Mouse (Mus musculus) lung, postnatal 0 days (tissue): ENCODE data around the gene Hs3st3a1. TPM values are rescaled to one million over a fixed set of nuclear protein-coding genes. Genes with fewer than 3 reads are reported as not detected.

ENCODE experiments used
- ATAC-seq: fragments of 200-750 bp; cut with Nextera tagmentation; 2 replicates; pipeline ENCODE4 v1.8.0; 2017; ENCODE audit warnings: moderate library complexity
- DNase-seq: peaks from one replicate; pipeline ENCODE4 v3.0.0-alpha.2; 2016; ENCODE audit warnings: low spot score
- H3K27ac ChIP-seq: fragments of 300-500 bp; sonication (generic); 2 replicates; pipeline ENCODE4 v1.5.1; 2014; ENCODE audit warnings: antibody characterized with exemption, mild to moderate bottlenecking, low read length, mixed read lengths
- H3K27me3 ChIP-seq: fragments of 300-500 bp; sonication (generic); replicated peaks from 2 replicates; pipeline ENCODE4 v1.6.1; 2014; ENCODE audit warnings: low read length, mixed read lengths; ENCODE audit not compliant: insufficient read depth
- H3K36me3 ChIP-seq: fragments of 300-500 bp; sonication (generic); 2 replicates; pipeline ENCODE4 v1.6.1; 2014; ENCODE audit warnings: low read length, mixed read lengths; ENCODE audit not compliant: insufficient read depth
- H3K4me1 ChIP-seq: fragments of 300-500 bp; sonication (generic); 2 replicates; pipeline ENCODE4 v1.6.1; 2014; ENCODE audit warnings: antibody characterized with exemption, low read depth, low read length, mixed read lengths; ENCODE audit not compliant: insufficient read depth
- H3K4me2 ChIP-seq: fragments of 300-500 bp; sonication (generic); replicated peaks from 2 replicates; pipeline ENCODE4 v1.6.1; 2014; ENCODE audit warnings: low read depth, mild to moderate bottlenecking, low read length, moderate library complexity, mixed read lengths
- H3K4me3 ChIP-seq: fragments of 300-500 bp; sonication (generic); 2 replicates; pipeline ENCODE4 v1.5.1; 2014; ENCODE audit warnings: low read depth, low read length
- H3K9ac ChIP-seq: fragments of 300-500 bp; sonication (generic); replicated peaks from 2 replicates; pipeline ENCODE4 v1.6.1; 2014; ENCODE audit warnings: low read depth, mild to moderate bottlenecking
- H3K9me3 ChIP-seq: fragments of 300-500 bp; sonication (generic); 2 replicates; pipeline ENCODE4 v1.6.1; 2016; ENCODE audit warnings: low read length, mixed read lengths
- CTCF ChIP-seq: IDR thresholded peaks from 2 replicates; pipeline ENCODE4 v1.5.1; 2016; ENCODE audit warnings: antibody characterized with exemption, mild to moderate bottlenecking
- EP300 ChIP-seq: IDR thresholded peaks from 2 replicates; pipeline ENCODE4 v1.6.1; 2016; ENCODE audit warnings: antibody characterized with exemption, mild to moderate bottlenecking, control low read depth
- WGBS: fragments of 180-500 bp; shearing (Covaris S2); extraction: QIAGEN DNeasy Blood & Tissue Kit; methylation state at CpG from one replicate; pipeline ENCODE4 v1.1.7; 2014; 5-methylcytosine and 5-hydroxymethylcytosine counted together
- polyA plus RNA-seq: library from polyadenylated mRNA; unstranded; fragments of >200 nt; fragmentation: Nextera tagmentation; extraction: Ambion mirVana; gene quantifications from 2 replicates; pipeline ENCODE4 v1.2.1, GENCODE M21; 2015

Hs3st3a1 gene
- polyA plus RNA-seq, 1 experiment from 2014 or later: 0.26 TPM

DNA sequence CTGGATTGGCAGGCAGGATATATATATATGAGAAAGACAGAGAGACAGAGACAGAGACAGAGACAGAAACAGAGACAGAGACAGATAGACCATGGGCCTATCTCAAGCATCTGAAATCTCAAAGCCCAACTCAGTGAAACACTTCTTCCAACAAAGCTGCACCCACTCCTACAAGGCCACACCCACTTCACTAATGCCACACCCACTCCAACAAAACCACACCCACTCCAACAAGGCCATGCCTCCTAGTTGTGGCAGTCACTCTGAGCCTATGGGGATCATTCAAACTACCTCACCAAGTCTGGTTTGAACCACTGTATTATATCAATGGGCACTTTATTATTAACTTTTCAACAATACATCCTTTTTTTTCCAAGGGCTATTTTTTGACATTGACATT lies 35.6 kb downstream of the Hs3st3a1 start:
- H3K4me1 ChIP-seq: no peaks in the 10 kb centered on the region
- H3K9me3 ChIP-seq: no peaks in the 10 kb centered on the region
- no peak overlapping the region for H3K4me3 ChIP-seq
- DNase-seq: no peak
- no peaks in the 10 kb centered on the region for H3K27me3 ChIP-seq
- H3K4me2 ChIP-seq: no peak overlapping the region
- ATAC-seq: no peak
- H3K36me3 ChIP-seq: no peaks in the 10 kb centered on the region
- H3K9ac ChIP-seq: no peak overlapping the region
- TF ChIP-seq CTCF: no peak
- TF ChIP-seq EP300: no peak
- H3K27ac ChIP-seq: no peak overlapping the region

DNA sequence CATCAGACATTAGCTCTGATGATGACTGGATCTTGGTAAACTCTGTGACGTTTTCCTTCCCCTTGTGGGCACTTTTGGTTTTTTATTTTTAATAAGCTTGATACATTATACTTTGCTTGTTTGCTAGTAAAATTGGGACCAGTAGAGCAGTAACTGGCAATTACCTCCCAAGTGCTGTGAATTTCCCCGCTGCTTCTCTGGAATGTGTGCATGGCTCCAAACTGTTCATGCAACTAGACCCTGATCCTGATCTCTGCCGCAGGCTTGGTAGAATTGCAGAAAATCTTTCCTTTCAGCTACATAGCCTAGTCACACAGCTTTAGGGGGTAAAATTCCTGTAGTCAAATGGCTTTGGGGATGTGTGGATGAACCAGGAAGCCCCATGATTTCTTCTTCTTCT lies 38.5 kb downstream of the Hs3st3a1 start:
- H3K27ac ChIP-seq: no peak overlapping the region
- 79% methylated on average over 3 of the region's 3 CpGs for WGBS
- TF ChIP-seq EP300 (no peak), CTCF (no peak)
- H3K4me3 ChIP-seq: no peak overlapping the region
- no peaks in the 10 kb centered on the region for H3K4me1 ChIP-seq
- no peaks in the 10 kb centered on the region for H3K27me3 ChIP-seq
- ATAC-seq (no peak), DNase-seq (no peak)
- no peak overlapping the region for H3K4me2 ChIP-seq
- H3K9me3 ChIP-seq: no peaks in the 10 kb centered on the region
- H3K9ac ChIP-seq: no peak overlapping the region
- H3K36me3 ChIP-seq: no peaks in the 10 kb centered on the region

DNA sequence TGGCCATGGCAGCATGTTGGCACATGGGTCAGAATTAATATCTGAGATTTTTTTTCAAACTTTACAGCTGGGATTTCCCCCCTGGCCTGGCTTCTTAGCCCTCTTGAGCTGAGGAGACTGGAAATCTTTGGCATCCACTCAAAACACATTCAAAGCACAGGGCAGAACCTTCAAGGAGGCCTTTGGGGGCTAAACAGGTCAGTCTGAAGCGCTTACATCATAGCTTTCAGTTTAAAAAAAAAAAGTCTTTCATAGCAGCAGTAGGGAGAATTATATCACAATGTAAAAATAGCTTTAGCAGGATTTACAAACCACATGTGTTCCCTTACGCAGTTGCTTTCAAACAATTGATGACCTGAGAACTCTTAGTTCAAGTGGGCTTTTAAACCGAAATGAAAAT lies 46.3 kb downstream of the Hs3st3a1 start:
- Histone ChIP-seq H3K9ac (no peak overlapping the region), H3K27me3 (no peaks in the 10 kb centered on the region), H3K4me2 (no peak overlapping the region), H3K4me3 (no peak overlapping the region), H3K4me1 (peaks cover 3% of the 10 kb centered on the region; the same call in 1 of the 2 replicates), H3K36me3 (no peaks in the 10 kb centered on the region), H3K9me3 (no peaks in the 10 kb centered on the region), H3K27ac (no peak overlapping the region)
- WGBS: 27% methylated on average over 3 of the region's 3 CpGs
- DNase-seq: peak; percentile 88
- TF ChIP-seq EP300: 0 out of 2 replicates have a peak, but pooled peaks have one; percentile 26
- TF ChIP-seq CTCF: no peak
- ATAC-seq: peak; percentile 83

DNA sequence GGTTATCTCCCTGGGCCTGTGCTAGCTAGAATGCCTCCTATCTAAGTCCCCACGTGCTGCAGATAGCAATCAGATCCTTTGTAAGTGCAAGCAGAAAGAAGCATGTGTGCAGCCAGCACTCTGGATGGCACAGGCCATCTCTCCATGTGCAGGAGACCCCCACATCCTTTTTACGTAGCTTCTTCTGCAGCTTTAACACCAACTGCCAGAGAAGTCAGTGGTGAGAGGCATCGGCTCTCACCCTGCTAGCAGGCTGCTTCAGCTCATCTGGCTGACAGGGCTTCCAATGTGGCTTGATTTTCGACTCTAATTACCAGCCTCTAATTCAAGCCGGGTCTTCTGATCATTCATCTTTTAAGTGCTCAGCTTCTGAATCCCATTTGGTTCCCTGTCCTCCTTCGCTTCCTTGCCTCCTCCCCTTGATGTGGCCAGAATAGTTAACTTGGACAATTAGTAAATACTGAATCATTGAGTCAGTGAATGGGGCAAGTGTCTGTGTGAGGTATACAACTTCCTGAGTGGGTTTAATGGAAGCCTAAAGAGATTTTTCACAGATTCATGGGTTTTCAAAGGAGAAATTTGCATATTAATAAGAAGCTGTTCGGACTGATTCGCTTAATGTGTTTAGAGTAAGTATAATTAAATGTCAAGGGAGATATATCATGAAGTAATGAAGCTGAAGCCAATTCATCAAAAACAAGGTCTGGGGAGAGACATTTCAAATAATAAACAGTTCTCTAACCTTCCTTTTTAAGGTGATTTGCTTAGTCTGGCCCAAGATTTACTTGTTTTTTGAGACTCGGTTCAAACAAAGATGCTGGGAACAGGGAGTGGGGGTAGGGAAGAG lies 54.7 kb downstream of the Hs3st3a1 start:
- Histone ChIP-seq H3K4me3 (no peak overlapping the region), H3K9me3 (no peaks in the 10 kb centered on the region), H3K27me3 (no peaks in the 10 kb centered on the region), H3K4me1 (no peaks in the 10 kb centered on the region), H3K27ac (no peak overlapping the region), H3K36me3 (no peaks in the 10 kb centered on the region), H3K4me2 (no peak overlapping the region), H3K9ac (no peak overlapping the region)
- no peak for ATAC-seq
- no peak for TF ChIP-seq CTCF
- TF ChIP-seq EP300: no peak
- WGBS: 54% methylated on average over 9 of the region's 9 CpGs
- DNase-seq: no peak

DNA sequence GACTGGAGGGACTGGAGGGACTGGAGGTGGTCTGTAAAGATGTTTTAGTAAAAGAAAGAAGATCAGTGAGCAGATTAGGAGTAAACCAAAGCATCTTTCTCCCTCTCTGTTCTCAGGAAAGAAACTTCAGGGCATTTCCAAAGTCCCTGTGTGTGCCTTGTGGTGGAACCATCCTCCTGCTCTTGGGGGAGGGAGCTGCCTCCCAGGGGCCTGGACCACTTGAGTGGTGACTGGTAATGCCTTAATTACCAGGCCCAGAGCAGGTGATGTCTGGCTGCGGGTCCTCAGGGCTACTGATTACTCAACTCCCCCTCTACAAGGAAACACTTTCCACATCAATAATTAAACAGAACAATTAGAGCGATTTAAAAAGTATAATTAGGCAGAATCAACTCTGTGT lies 59.3 kb downstream of the Hs3st3a1 start:
- 66% methylated on average over 2 of the region's 2 CpGs for WGBS
- no peaks in the 10 kb centered on the region for H3K27me3 ChIP-seq
- no peaks in the 10 kb centered on the region for H3K36me3 ChIP-seq

DNA sequence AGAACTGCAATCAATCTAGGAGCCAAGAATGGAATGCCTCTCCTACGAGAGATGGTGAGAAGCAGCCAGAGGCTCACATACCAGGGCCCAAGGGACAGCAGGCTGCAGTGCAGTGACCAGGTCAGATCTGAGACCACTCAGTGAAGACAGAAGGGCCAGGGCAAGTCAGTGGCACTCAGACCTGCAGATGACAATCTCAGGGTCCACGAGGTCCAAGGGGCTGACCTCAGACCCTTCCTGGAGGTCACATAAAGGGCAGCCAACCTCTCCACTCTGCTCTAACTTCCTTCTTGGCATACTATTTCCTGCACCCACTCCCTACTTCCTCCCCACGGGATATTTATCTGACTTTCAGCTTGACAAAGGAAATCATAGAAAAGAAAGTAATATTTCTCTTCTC lies 60.8 kb downstream of the Hs3st3a1 start:
- H3K9me3 ChIP-seq: no peaks in the 10 kb centered on the region
- no peak overlapping the region for H3K4me3 ChIP-seq
- no peaks in the 10 kb centered on the region; the same call in 1 of the 2 replicates for H3K4me1 ChIP-seq
- TF ChIP-seq EP300 (no peak), CTCF (no peak)
- no peak overlapping the region for H3K9ac ChIP-seq
- H3K27ac ChIP-seq: no peak overlapping the region
- H3K36me3 ChIP-seq: no peaks in the 10 kb centered on the region
- peak; percentile 13 for DNase-seq
- 14% methylated on average over 3 of the region's 3 CpGs for WGBS
- H3K4me2 ChIP-seq: no peak overlapping the region
- no peaks in the 10 kb centered on the region for H3K27me3 ChIP-seq
- peak; percentile 12; the same call in 1 of the 2 replicates for ATAC-seq

More for the DNA sequence above, 59.3 kb downstream of the Hs3st3a1 start:
- Histone ChIP-seq H3K4me3 (no peak overlapping the region), H3K9me3 (no peaks in the 10 kb centered on the region), H3K4me2 (no peak overlapping the region), H3K9ac (no peak overlapping the region), H3K4me1 (no peaks in the 10 kb centered on the region; the same call in 1 of the 2 replicates), H3K27ac (no peak overlapping the region)
- DNase-seq (no peak), ATAC-seq (no peak)
- TF ChIP-seq CTCF (no peak), EP300 (no peak)
